Mouse (Mus musculus): Measurements from ENCODE around the gene Cacna1c. TPM values are rescaled to one million over a fixed set of nuclear protein-coding genes. Genes with fewer than 3 reads are reported as not detected.

Gene Cacna1c
- total and polyA plus RNA-seq, 2 experiments from 2014 or later = 5.1 to 39.4 TPM

DNA sequence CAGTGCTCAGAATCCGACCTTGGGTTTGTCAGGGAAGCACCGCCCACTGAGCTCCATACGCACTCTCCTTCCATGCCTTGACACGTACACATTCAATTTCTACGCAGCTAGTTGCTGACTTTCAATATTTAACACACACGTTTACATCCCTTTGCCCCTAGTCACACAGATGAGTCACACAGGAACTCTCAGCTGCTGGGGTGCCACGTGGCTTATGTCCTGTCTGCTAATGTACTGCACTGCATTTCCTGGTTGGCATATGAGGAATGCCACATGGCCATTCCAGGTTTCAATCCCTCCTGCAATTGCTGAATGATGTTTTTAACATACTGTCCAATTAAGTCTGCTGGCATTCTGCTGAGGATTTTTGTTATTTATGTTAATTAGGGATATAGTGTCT, 574.4 kb downstream of the Cacna1c start:
- Histone ChIP-seq H3K27me3 (ENCODE audit: insufficient read depth, low read length) (no peaks in the 10 kb centered on the region), H3K36me3 (ENCODE audit: insufficient read depth, low read length) (no peaks in the 10 kb centered on the region; the same call in 1 of the 2 replicates), H3K4me2 (ENCODE audit: low read depth, low read length) (no peak overlapping the region), H3K27ac (no peak overlapping the region), H3K9ac (replicated peaks; ENCODE audit: low read length) (no peak overlapping the region), H3K4me1 (ENCODE audit: insufficient read depth, low read length) (0 out of 2 replicates have a peak, but pooled peaks cover 4% of the 10 kb centered on the region), H3K4me3 (ENCODE audit: low read length) (no peak overlapping the region), H3K9me3 (ENCODE audit: low read length) (no peaks in the 10 kb centered on the region)
- no peak for TF ChIP-seq CTCF (IDR thresholded peaks at IDR 0.05; ENCODE audit: low read depth)
- 77% methylated on average over 7 of the region's 7 CpGs for WGBS
- ATAC-seq = no peak
- DNase-seq (ENCODE audit: low spot score) = no peak

DNA sequence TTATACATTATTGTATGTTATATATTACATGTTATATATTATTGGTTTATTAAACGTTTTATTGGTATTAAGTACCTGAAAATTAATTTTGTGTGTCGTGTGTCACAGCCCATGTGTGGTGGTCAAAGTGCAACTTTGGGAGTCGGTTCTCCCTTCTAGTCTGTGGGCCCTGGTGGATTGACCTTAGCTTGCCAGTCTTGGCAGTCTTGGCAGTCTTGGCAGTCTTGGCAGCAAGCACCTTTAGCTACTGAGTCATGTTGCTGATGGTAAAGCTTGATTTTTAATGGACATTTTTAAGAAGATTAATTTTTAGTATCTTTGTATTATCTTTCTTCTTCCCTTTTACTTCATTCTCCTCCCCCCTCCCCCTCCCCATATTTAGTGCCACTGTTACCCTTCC, 574.8 kb downstream of the Cacna1c start:
- Histone ChIP-seq H3K36me3 (ENCODE audit: insufficient read depth, low read length) (no peaks in the 10 kb centered on the region; the same call in 1 of the 2 replicates), H3K4me3 (ENCODE audit: low read length) (no peak overlapping the region), H3K27me3 (ENCODE audit: insufficient read depth, low read length) (no peaks in the 10 kb centered on the region), H3K27ac (no peak overlapping the region), H3K9ac (replicated peaks; ENCODE audit: low read length) (no peak overlapping the region), H3K4me1 (ENCODE audit: insufficient read depth, low read length) (no peaks in the 10 kb centered on the region), H3K4me2 (ENCODE audit: low read depth, low read length) (no peak overlapping the region), H3K9me3 (ENCODE audit: low read length) (no peaks in the 10 kb centered on the region)
- no peak for TF ChIP-seq CTCF (IDR thresholded peaks at IDR 0.05; ENCODE audit: low read depth)
- ATAC-seq (no peak), DNase-seq (ENCODE audit: low spot score) (no peak)
- 87% methylated on average over 3 of the region's 3 CpGs for WGBS

DNA sequence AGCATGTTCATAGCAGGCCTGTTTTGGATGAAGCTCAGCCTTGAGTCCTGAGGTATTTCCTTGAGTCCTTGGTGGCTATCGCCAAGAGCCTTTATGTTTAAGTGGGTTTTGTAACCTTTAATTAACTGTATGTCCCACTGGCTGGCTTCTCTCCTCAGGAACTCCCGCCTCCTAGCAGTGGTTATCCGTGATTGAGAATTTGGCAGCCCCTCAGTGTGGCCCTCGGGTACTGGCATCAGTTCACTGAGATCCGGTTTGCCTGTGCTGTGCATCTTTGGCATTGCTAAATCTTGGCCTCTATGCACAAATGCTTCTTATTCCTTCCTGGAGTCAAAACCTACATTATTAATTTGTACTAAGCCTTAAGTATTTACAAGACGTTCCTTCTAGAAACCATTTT, 587.3 kb downstream of the Cacna1c start:
- TF ChIP-seq CTCF (IDR thresholded peaks at IDR 0.05; ENCODE audit: low read depth) = no peak
- H3K4me2 ChIP-seq (ENCODE audit: low read depth, low read length) = no peak overlapping the region

DNA sequence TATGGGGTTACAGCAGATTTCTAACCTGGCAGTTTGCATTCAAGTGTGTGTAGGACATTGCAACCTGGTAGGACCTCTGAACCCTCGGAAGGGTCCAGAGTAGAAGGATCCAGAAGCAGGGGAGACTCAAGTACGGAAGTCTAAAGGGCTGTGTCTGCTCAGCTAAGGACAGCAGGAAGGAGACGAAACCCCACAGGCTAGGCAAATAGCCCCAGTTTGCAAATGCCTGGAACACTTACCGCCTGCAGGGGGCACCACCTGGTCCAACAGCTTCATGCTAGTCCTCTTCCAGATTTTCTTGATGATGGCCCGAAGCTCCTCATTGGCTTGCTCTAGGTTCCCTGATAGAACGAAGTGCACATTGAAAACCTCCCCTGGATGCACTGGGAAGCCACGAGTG, 590.2 kb downstream of the Cacna1c start:
- no peak overlapping the region for H3K4me2 ChIP-seq (ENCODE audit: low read depth, low read length)
- H3K36me3 ChIP-seq (ENCODE audit: insufficient read depth, low read length) = peaks cover 38% of the 10 kb centered on the region
- no peak overlapping the region for H3K27ac ChIP-seq
- no peaks in the 10 kb centered on the region for H3K9me3 ChIP-seq (ENCODE audit: low read length)
- no peak for DNase-seq (ENCODE audit: low spot score)
- H3K9ac ChIP-seq (replicated peaks; ENCODE audit: low read length) = no peak overlapping the region
- TF ChIP-seq CTCF (IDR thresholded peaks at IDR 0.05; ENCODE audit: low read depth) = peak; percentile 39
- no peaks in the 10 kb centered on the region for H3K27me3 ChIP-seq (ENCODE audit: insufficient read depth, low read length)
- no peaks in the 10 kb centered on the region for H3K4me1 ChIP-seq (ENCODE audit: insufficient read depth, low read length)
- H3K4me3 ChIP-seq (ENCODE audit: low read length) = no peak overlapping the region
- WGBS = 73% methylated on average over 7 of the region's 7 CpGs
- ATAC-seq = no peak

More for the DNA sequence above, 587.3 kb downstream of the Cacna1c start:
- Histone ChIP-seq H3K9ac (replicated peaks; ENCODE audit: low read length) (no peak overlapping the region), H3K36me3 (ENCODE audit: insufficient read depth, low read length) (peaks cover 15% of the 10 kb centered on the region), H3K27ac (no peak overlapping the region), H3K4me3 (ENCODE audit: low read length) (no peak overlapping the region), H3K9me3 (ENCODE audit: low read length) (no peaks in the 10 kb centered on the region), H3K4me1 (ENCODE audit: insufficient read depth, low read length) (no peaks in the 10 kb centered on the region), H3K27me3 (ENCODE audit: insufficient read depth, low read length) (no peaks in the 10 kb centered on the region)
- WGBS = 51% methylated on average over 6 of the region's 6 CpGs
- ATAC-seq (no peak), DNase-seq (ENCODE audit: low spot score) (peak; percentile 16)

DNA sequence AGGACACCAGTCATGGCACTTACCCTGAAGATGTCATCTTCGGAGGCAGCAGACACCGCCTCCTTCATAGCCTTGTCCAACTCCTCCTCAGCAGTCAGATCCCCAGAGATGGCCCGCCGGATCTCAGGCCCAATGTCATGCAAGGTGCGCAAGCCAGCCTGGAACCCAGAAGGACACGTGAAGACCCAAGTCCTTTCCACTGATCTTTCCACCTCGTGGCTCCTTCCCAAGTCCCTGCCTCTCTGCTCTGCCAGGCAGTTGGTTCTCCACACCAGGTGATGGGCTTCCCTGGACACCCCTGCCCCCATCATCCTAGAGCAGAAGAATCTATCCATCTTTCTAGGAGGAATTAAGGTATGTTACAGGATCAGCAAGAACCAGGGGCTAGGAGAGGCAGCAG, 592.4 kb downstream of the Cacna1c start:
- Histone ChIP-seq H3K36me3 (ENCODE audit: insufficient read depth, low read length) (peaks cover 31% of the 10 kb centered on the region), H3K4me1 (ENCODE audit: insufficient read depth, low read length) (no peaks in the 10 kb centered on the region), H3K27me3 (ENCODE audit: insufficient read depth, low read length) (no peaks in the 10 kb centered on the region), H3K27ac (no peak overlapping the region), H3K4me3 (ENCODE audit: low read length) (no peak overlapping the region), H3K4me2 (ENCODE audit: low read depth, low read length) (no peak overlapping the region), H3K9me3 (ENCODE audit: low read length) (no peaks in the 10 kb centered on the region), H3K9ac (replicated peaks; ENCODE audit: low read length) (no peak overlapping the region)
- no peak for ATAC-seq
- TF ChIP-seq CTCF (IDR thresholded peaks at IDR 0.05; ENCODE audit: low read depth) = no peak
- DNase-seq (ENCODE audit: low spot score) = no peak
- WGBS = 91% methylated on average over 7 of the region's 7 CpGs

DNA sequence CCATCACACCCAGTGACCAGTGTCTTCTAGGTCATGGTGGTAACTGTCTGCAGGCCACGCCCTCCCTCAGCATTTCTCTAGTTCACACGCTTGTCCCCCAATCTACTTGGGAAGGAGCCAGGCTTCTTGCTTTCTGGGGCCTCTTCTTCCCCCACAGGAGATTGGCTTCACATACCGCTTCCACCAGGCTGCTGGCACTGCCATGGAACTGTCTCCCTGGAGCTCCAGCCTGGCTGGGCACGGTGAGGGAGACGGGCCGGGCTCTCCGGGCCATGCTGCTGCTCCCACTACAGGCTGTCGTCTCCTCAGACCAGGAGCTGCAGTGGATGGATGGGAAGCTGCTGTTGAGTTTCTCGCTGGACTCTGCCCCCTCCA, 600.5 kb downstream of the Cacna1c start:
- H3K4me1 ChIP-seq (ENCODE audit: insufficient read depth, low read length) = peaks cover 5% of the 10 kb centered on the region; the same call in 1 of the 2 replicates
- no peak overlapping the region for H3K4me3 ChIP-seq (ENCODE audit: low read length)
- peak; percentile 58 for DNase-seq (ENCODE audit: low spot score)
- 46% methylated on average over 9 of the region's 9 CpGs for WGBS
- no peak overlapping the region for H3K27ac ChIP-seq
- H3K36me3 ChIP-seq (ENCODE audit: insufficient read depth, low read length) = peaks cover 11% of the 10 kb centered on the region; the same call in 1 of the 2 replicates
- H3K9me3 ChIP-seq (ENCODE audit: low read length) = no peaks in the 10 kb centered on the region
- peak overlapping the region; percentile 14; the same call in 1 of the 2 replicates for H3K4me2 ChIP-seq (ENCODE audit: low read depth, low read length)
- ATAC-seq = peak; percentile 46; the same call in 1 of the 2 replicates
- H3K27me3 ChIP-seq (ENCODE audit: insufficient read depth, low read length) = no peaks in the 10 kb centered on the region
- no peak for TF ChIP-seq CTCF (IDR thresholded peaks at IDR 0.05; ENCODE audit: low read depth)
- 0 out of 2 replicates have a peak overlapping the region, but pooled peaks have one; percentile 13 for H3K9ac ChIP-seq (replicated peaks; ENCODE audit: low read length)

DNA sequence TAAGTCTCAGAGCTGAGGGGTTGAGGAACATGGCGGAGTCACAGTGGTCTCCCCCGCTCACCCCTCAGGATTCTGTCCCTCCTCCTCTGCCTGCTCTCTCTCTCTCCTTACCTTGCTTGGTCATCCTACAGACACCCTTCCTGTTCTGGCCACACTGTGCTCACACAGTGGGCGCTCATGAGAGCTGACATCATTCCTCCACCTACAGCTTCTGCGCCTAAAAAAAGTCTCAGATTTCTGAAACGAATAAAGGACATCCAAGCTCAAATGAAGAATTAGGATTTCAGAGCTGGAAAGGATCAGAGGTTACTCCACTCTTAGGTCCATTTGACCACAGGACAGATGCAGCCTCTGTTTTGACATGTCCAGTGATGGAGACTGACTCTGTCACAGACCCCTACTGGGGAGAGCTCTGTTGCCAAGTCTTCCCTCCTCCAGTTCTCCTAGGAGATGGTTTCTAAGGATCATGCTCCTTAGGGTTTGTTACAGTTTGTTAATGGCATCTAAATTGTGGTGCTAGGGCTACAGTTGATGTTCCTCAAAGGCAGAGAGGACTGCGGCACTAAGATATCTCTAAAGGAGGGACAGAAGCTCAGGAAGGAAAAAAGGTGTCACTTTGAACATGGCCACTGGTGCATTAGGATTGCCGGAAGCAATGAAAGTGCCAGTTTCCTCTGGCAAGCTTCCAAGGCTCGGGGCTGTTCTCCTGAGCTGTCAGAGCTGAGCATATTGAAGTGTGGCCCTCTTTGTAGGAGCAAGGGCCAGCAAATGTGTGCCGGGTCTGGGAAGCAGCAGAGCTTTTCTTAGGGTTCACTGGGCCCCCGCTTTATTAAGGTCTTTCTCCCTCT, 601.2 kb downstream of the Cacna1c start:
- Histone ChIP-seq H3K4me2 (ENCODE audit: low read depth, low read length) (no peak overlapping the region), H3K9ac (replicated peaks; ENCODE audit: low read length) (0 out of 2 replicates have a peak overlapping the region, but pooled peaks have one; percentile 13), H3K4me1 (ENCODE audit: insufficient read depth, low read length) (peaks cover 5% of the 10 kb centered on the region; the same call in 1 of the 2 replicates), H3K36me3 (ENCODE audit: insufficient read depth, low read length) (peaks cover 11% of the 10 kb centered on the region; the same call in 1 of the 2 replicates), H3K27ac (no peak overlapping the region), H3K4me3 (ENCODE audit: low read length) (no peak overlapping the region), H3K9me3 (ENCODE audit: low read length) (no peaks in the 10 kb centered on the region), H3K27me3 (ENCODE audit: insufficient read depth, low read length) (no peaks in the 10 kb centered on the region)
- DNase-seq (ENCODE audit: low spot score) (peak; percentile 67), ATAC-seq (no peak)
- WGBS = 67% methylated on average over 10 of the region's 10 CpGs
- TF ChIP-seq CTCF (IDR thresholded peaks at IDR 0.05; ENCODE audit: low read depth) = no peak

Data from hindbrain, postnatal 0 days (tissue).